Mouse (Mus musculus) brain, embryonic 14.5 days (tissue): ENCODE measurements around the gene Gpc6. TPM values are rescaled to one million over a fixed set of nuclear protein-coding genes. Genes with fewer than 3 reads are reported as not detected.
A peak's percentile ranks its signal among the peaks of the same experiment; 100 is the strongest.

ENCODE experiments used
- DNase-seq: peaks from one replicate; pipeline ENCODE4 v3.0.0-alpha.2; 2011; ENCODE audit warnings: low read depth
- CTCF ChIP-seq: fragments of 200-500 bp; IDR thresholded peaks from 2 replicates; pipeline ENCODE4 v1.5.1; 2012; ENCODE audit warnings: inconsistent platforms, mild to moderate bottlenecking, moderate library complexity, borderline replicate concordance; ENCODE audit not compliant: insufficient read depth, insufficient read length; ENCODE audit errors: extremely low read depth
- POLR2A ChIP-seq: fragments of 200-500 bp; IDR thresholded peaks from 2 replicates; pipeline ENCODE4 v1.6.1; 2012; ENCODE audit warnings: mild to moderate bottlenecking, inconsistent platforms, borderline replicate concordance; ENCODE audit not compliant: poor library complexity, insufficient read depth, insufficient read length, severe bottlenecking; ENCODE audit errors: extremely low read depth
- polyA plus RNA-seq: library from polyadenylated mRNA; depleted of rRNA; stranded (reverse); fragments of >200 nt; gene quantifications from 2 replicates; pipeline ENCODE4 v1.2.3, GENCODE M21; 2012

Gpc6 gene
- polyA plus RNA-seq, 1 experiment = 10.7 TPM

DNA sequence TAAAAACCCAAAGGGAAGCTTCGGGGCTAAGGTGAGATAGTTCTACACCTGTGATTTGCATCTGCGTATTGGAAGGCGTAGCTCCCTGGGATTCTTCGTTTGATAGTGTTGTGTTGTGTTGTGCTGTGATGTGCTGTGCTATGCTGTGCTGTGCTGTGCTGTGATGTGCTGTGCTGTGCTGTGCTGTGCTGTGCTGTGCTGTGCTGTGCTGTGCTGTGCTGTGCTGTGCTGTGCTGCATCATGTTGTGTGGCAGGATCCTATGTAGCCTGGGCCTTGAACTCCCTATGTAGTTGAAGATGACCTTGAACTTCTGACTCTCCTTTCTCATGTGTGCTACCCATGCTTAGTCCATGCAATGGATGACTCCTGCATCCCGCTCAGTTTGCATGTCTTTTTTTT, 994.5 kb downstream of the Gpc6 start:
- no peak for DNase-seq
- TF ChIP-seq POLR2A (no peak), CTCF (no peak)

DNA sequence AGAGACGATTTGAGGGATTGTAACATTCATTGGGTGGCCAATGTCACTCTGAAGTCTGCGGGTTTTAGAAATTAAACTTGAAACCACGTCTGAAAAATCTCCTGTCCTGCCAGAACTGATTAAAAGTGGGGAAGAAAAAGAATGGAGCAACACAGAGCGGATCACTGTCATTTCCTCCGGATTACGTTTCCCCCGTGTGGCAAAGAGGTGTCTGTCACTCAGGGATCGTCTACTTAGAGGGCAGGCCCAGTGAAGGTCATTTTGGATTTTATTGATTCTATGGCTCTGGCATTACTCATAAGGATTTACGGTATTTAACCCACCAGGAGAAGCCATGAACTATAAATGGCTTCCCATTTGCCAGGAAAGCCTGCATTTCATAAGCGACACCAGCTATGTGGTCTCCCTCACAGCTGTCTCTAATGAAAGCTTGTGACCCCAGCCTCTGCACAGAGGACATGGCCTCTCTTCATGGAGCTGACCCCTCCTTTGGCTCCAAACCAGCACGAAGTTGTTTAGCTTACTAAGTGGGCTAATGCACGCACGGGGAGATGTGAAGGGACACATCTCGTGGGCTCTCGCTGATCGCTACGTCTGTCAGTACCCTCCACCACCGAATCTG, 996.4 kb downstream of the Gpc6 start:
- no peak for TF ChIP-seq CTCF
- TF ChIP-seq POLR2A = no peak
- no peak for DNase-seq

DNA sequence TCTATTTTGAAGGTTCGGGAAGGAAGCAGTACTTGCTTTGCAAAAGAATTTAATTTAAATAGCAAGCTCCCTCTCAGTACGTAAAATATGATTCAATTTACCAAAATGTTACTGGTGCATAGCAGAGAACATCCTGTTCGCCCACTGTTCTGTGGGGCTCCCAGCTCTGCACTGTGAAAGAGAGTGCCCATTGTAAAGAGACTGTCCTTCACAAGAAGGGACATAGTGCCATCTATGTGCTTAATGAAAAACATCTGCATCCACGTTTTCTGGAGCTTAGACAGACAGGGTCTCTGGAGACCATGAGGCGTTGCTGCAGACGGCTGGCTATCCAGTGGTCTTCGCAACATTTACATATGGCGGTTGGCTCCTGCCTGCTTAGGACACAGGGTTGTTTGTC, 998.6 kb downstream of the Gpc6 start:
- TF ChIP-seq POLR2A = no peak
- no peak for TF ChIP-seq CTCF
- peak; percentile 42 for DNase-seq

DNA sequence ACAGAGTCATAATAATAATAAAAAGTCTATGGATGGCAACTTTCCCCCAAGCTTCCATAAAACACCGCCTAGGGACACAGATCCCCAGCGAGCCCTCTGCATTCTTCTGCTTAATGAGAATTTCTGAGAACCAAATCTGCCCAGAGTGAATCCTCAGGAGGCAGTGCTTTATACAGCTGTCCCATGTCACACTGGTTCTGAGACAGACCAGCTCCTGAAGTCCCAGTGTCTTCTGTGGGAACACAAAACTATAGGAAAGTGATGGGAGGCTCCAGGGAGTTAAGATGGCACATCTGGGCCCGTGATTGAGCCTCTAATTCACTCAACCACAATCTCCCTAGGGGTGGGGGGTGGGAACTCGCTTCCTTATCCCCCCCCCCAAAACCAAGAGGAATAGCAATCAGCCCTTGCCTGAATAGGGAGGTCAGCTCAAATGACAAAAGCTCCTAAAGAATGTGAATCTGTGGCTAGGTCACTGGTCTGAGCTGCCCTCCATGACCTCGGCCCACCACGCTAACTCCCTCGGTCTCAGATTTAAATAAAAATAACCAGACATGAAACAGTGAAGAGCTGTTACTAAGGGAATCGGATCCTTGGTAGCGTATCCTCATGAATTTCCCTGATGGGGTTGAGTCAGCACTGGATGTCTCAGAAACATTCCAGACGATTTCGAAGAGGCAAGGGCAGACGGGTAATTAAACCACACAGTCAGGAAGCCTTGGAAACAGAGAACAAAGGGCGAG, 1005.2 kb downstream of the Gpc6 start:
- TF ChIP-seq POLR2A = no peak
- no peak for TF ChIP-seq CTCF
- peak; percentile 60 for DNase-seq

DNA sequence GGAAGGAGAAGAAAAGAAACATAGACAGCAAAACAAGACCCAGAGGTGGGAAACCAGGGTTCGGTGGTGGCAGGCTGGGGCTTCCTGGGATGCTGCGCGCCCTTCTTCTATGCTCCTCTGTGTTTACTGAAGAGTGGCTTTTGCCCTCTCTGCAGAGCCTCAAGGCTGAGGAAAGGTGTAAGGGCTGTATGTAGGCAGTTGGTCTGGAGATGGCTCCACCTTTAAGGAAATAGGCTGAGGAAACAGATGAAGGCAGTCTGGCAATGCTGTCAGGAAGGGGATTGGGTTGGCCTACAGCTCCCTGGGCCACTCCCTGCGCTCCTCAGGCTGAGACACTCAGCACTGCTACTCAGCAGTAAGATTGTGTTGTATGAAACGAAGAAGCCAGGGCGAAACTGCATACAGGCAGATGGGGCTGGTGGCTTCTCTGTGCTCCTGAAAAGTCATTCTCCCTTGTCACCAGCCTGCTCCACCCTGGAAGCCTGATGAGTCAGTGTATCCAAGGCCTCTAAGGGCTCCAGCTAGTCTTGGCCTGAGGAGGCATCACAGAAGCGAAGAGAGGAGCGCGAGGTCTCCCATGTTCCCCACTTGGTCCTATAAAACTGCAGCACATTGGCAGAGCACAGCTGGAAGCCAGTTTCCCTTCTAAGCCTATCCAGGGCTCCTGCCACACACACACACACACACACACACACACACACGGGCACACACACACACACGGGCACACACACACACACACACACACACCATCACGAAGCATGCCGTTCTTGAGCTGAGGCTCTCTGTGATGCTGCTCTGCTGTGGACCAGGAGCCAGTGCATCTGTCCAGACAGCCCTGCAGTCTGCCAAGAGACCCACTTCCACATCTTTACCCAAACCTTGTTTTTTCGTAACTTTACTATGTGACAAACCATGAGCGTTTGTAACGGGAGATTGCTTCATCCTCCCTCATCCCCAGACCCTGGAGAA, 1006.0 kb downstream of the Gpc6 start:
- DNase-seq = no peak
- TF ChIP-seq CTCF = no peak
- TF ChIP-seq POLR2A = no peak

DNA sequence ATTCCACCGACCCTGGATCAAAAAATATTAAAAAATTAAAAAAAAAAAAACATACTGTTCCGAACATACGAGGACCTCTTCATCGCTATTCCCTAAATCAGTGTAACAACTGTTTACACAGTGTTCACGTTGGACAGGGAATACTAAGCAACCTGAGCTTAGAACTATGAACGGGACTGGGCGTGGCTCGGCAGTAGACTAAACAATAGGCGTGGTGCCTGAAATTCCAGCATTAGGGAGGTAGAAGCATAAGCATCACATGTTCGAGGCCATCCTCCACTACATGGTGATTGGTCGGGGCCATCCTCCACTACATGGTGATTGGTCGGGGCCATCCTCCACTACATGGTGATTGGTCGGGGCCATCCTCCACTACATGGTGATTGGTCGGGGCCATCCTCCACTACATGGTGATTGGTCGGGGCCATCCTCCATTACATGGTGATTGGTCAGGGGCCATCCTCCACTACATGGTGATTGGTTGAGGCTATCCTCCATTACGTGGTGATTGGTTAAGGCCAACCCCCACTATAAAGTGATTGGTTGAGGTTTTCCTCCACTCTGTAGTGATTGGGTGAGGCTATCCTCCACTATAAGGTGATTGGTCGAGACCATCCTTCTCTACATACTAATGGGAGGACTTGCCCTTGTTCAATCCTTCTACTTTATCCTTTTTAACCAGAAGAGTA, 1007.2 kb downstream of the Gpc6 start:
- no peak for TF ChIP-seq POLR2A
- no peak for TF ChIP-seq CTCF
- DNase-seq = no peak

DNA sequence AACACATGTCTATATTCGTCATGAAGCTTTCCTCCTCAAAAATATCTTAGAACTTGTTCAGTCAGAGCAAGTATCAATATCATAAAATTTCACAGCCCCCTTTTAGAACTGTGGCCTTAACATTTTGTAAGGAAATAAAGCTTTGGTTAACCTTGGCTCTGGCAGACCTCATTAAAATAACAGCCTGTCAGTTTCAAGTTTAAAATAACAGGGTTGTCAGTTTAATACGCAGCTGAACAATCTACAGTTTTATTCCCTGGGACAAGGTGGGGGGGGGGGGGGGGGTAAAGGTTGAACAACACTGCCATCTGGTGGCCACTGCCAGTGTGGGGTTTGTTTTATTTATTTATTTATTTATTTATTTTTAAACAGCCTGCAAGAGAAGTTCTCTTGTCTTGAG, 1013.4 kb downstream of the Gpc6 start:
- TF ChIP-seq CTCF (peak; percentile 39; the same call in 1 of the 2 replicates), POLR2A (no peak)
- DNase-seq = peak; percentile 78

DNA sequence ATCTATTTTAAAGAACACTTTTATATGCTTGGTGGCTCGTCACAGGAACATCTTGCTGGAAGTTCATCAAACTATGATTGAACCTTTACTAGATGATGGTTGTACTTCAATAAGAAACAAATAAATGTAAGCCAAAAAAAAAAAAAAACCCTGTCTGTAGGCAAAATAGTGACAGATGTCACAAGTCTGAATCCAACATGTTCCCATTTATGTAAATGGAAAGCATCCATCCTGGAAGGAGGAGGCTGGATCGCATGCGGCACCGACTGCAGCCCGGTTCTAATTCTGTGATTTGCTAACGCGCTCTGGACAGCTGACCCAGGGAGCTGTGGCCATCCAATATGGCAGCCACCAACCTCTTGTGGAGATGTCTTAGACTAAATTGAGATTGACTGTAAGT, 1014.4 kb downstream of the Gpc6 start:
- DNase-seq = peak; percentile 64
- TF ChIP-seq POLR2A (no peak), CTCF (no peak)

DNA sequence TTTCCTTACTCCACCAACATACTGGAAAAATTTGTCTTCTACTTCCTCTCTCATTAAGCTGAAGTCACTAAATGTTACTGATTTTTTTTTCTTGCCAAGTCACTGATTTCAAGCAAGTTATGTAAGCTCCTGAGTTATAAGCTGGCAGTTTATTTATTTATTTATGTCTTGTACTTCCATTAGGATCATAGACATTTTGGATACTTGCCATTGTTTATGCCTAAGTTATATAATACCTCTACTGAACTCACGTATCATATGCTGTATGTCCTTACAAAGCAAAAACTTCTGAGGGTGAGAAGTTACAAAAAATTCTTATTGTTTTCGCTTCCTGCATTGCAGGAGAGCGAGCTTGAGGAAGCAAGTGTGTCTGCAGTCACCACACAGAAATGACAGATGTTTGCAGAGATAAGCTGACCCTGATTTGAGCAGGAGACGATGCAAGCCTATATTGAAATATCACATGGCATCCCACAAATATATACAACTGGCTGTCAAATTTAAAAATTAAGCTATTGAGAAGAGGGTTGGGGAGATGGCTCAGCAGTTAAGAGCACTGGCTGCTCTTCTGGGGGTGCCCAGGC, 1020.9 kb downstream of the Gpc6 start:
- TF ChIP-seq CTCF (no peak), POLR2A (no peak)
- DNase-seq = no peak

DNA sequence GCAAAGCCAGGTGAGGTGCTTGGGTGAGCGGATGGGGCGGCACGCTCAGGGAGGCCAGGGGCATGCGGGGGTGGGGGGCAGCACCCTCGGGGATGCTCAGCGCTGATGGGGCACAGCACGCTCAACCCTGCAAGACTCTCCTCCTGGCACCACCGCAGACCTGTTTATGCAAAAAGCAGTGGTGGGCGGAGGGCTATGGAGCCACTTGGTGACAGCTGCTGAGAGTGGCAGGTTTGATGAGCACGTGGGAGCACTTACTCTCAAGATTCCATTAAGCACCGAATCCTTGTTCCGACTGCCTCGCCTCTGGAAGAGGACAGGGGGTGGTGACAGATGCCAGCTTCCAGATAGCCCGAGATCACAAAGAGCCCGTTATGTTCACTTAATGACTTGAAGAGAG, 1026.2 kb downstream of the Gpc6 start:
- peak; percentile 77 for DNase-seq

DNA sequence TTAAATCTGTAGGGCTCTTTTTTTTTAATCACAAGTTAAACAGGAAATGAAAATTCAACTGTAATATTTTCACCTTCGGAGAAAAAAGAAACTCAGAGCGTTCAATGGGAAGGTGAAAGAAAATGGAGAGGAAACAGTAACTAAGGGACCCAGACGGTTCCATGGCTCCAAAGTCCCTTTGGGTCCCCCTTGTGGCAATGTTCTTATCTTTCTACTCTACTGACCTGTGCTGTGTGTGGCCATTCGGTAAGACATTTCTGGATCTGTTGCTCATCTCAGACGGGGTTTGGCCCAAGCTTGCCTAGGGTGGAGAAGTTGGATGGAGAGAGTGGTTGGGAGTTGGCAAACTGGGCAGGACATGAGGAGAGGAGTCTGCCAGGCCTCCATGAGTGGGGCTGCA, 1026.6 kb downstream of the Gpc6 start:
- no peak for TF ChIP-seq POLR2A
- peak; percentile 38; the same call in 1 of the 2 replicates for TF ChIP-seq CTCF
- DNase-seq = peak; percentile 45

More for the DNA sequence above, 1026.2 kb downstream of the Gpc6 start:
- no peak for TF ChIP-seq CTCF
- no peak for TF ChIP-seq POLR2A

DNA sequence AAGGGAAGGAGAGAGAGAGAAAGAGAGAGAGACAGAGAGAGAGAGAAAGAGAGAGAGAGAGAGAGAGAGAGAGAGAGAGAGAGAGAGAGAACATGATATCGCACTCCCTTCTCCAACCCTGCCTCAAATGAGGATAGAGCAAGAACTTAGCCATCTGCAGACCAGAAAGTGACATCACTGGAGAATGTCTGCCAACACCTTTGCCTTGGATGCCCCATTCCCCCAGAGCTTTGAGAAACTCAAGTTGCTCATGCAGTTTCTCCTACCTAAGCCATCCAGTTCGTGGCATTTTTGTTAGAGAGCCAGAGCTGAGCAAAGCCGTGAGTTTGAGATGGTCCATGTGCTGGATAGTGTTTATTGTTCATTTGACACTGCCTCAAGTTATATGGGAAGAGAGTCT, 1030.9 kb downstream of the Gpc6 start:
- DNase-seq = no peak
- no peak for TF ChIP-seq CTCF
- no peak for TF ChIP-seq POLR2A
